Mouse (Mus musculus): Measurements from ENCODE around the gene Cdk19. TPM values are rescaled to one million over a fixed set of nuclear protein-coding genes. Genes with fewer than 3 reads are reported as not detected.
"Not testable (repeated sequence)": the region's sequence is repeated elsewhere in the genome, so short reads cannot be mapped to it uniquely, and the experiment has no call there.

Cdk19 gene
- polyA plus RNA-seq (2015; fragmentation: Nextera tagmentation; extraction: Ambion mirVana): 7.2 and 7.3 TPM in 2 replicates

GRCm38 (mm10) chr10:40339351-40339964, at the start of gene Cdk19:
Gene Cdk19 (plus strand): TSS chr10:40339564.
- 15% methylated on average over 13 of the region's 13 CpGs for WGBS
- Histone ChIP-seq H3K27ac (no peak within 1 kb of the TSS), H3K4me3 (replicated peaks; ENCODE audit: low read depth, low read length) (no peak within 1 kb of the TSS), H3K9ac (ENCODE audit: low read depth, low read length) (no peak within 1 kb of the TSS), H3K27me3 (ENCODE audit: insufficient read depth, low read length) (no peaks in the 10 kb centered on the region), H3K4me1 (replicated peaks; ENCODE audit: insufficient read depth, low read length) (no peaks in the 10 kb centered on the region), H3K36me3 (ENCODE audit: insufficient read depth, low read length) (no peaks in the 10 kb centered on the region), H3K4me2 (ENCODE audit: low read length) (peak within 1 kb of the TSS; percentile 3; the same call in 1 of the 2 replicates), H3K9me3 (replicated peaks; ENCODE audit: low read length) (no peaks in the 10 kb centered on the region)
- TF ChIP-seq CTCF (IDR thresholded peaks at IDR 0.05; ENCODE audit: low read depth): no peak
- DNase-seq (ENCODE audit: low spot score): peak; percentile 40
- ATAC-seq (replicated peaks; ENCODE audit: low FRiP score, low read depth): peak; percentile 33; the same call in 1 of the 2 replicates

- 82% methylated on average over 6 of the region's 6 CpGs for WGBS
- Histone ChIP-seq H3K27ac (no peak overlapping the region), H3K4me1 (replicated peaks; ENCODE audit: insufficient read depth, low read length) (0 out of 2 replicates have a peak, but pooled peaks cover 8% of the 10 kb centered on the region), H3K9me3 (replicated peaks; ENCODE audit: low read length) (no peaks in the 10 kb centered on the region), H3K27me3 (ENCODE audit: insufficient read depth, low read length) (no peaks in the 10 kb centered on the region), H3K4me2 (ENCODE audit: low read length) (no peak overlapping the region), H3K4me3 (replicated peaks; ENCODE audit: low read depth, low read length) (no peak overlapping the region), H3K36me3 (ENCODE audit: insufficient read depth, low read length) (peaks cover 13% of the 10 kb centered on the region; the same call in 1 of the 2 replicates), H3K9ac (ENCODE audit: low read depth, low read length) (no peak overlapping the region)
- TF ChIP-seq CTCF (IDR thresholded peaks at IDR 0.05; ENCODE audit: low read depth): no peak
- DNase-seq (ENCODE audit: low spot score): no peak
- ATAC-seq (replicated peaks; ENCODE audit: low FRiP score, low read depth): no peak
These were observed 46.7 kb upstream of the Cdk19 start for GRCm38 (mm10) chr10:40292640-40293039.

GRCm38 (mm10) chr10:40300648-40301171, 38.7 kb upstream of the Cdk19 start:
- DNase-seq (ENCODE audit: low spot score) (peak; percentile 93), ATAC-seq (replicated peaks; ENCODE audit: low FRiP score, low read depth) (peak; percentile 89)
- H3K4me1 ChIP-seq (replicated peaks; ENCODE audit: insufficient read depth, low read length): peaks cover 11% of the 10 kb centered on the region; the same call in 1 of the 2 replicates
- no peaks in the 10 kb centered on the region for H3K27me3 ChIP-seq (ENCODE audit: insufficient read depth, low read length)
- H3K9ac ChIP-seq (ENCODE audit: low read depth, low read length): peak overlapping the region; percentile 92
- H3K9me3 ChIP-seq (replicated peaks; ENCODE audit: low read length): no peaks in the 10 kb centered on the region
- H3K4me2 ChIP-seq (ENCODE audit: low read length): peak overlapping the region; percentile 88
- H3K27ac ChIP-seq: peak overlapping the region; percentile 92
- H3K36me3 ChIP-seq (ENCODE audit: insufficient read depth, low read length): no peaks in the 10 kb centered on the region
- peak overlapping the region; percentile 91 for H3K4me3 ChIP-seq (replicated peaks; ENCODE audit: low read depth, low read length)
- WGBS: under 1% methylated on average over 36 of the region's 36 CpGs
- no peak for TF ChIP-seq CTCF (IDR thresholded peaks at IDR 0.05; ENCODE audit: low read depth)

- Histone ChIP-seq H3K4me3 (replicated peaks; ENCODE audit: low read depth, low read length) (peak overlapping the region; percentile 91), H3K4me2 (ENCODE audit: low read length) (peak overlapping the region; percentile 88), H3K9ac (ENCODE audit: low read depth, low read length) (peak overlapping the region; percentile 92), H3K27ac (peak overlapping the region; percentile 92), H3K4me1 (replicated peaks; ENCODE audit: insufficient read depth, low read length) (peaks cover 11% of the 10 kb centered on the region; the same call in 1 of the 2 replicates)
- ATAC-seq (replicated peaks; ENCODE audit: low FRiP score, low read depth): peak; percentile 36
- H3K27me3 ChIP-seq (ENCODE audit: insufficient read depth, low read length); H3K9me3 ChIP-seq (replicated peaks; ENCODE audit: low read length); H3K36me3 ChIP-seq (ENCODE audit: insufficient read depth, low read length): not testable (repeated sequence)
- WGBS: under 1% methylated on average over 55 of the region's 91 CpGs
- DNase-seq (ENCODE audit: low spot score): peak; percentile 31
These were observed 37.9 kb upstream of the Cdk19 start for GRCm38 (mm10) chr10:40301181-40302075.

- H3K36me3 ChIP-seq (ENCODE audit: insufficient read depth, low read length): no peaks in the 10 kb centered on the region
- no peaks in the 10 kb centered on the region for H3K9me3 ChIP-seq (replicated peaks; ENCODE audit: low read length)
- no peak for TF ChIP-seq CTCF (IDR thresholded peaks at IDR 0.05; ENCODE audit: low read depth)
- peaks cover 9% of the 10 kb centered on the region; the same call in 1 of the 2 replicates for H3K4me1 ChIP-seq (replicated peaks; ENCODE audit: insufficient read depth, low read length)
- peak; percentile 97 for ATAC-seq (replicated peaks; ENCODE audit: low FRiP score, low read depth)
- no peaks in the 10 kb centered on the region for H3K27me3 ChIP-seq (ENCODE audit: insufficient read depth, low read length)
- DNase-seq (ENCODE audit: low spot score): peak; percentile 100
- WGBS: under 1% methylated on average over 55 of the region's 55 CpGs
- H3K4me3 ChIP-seq (replicated peaks; ENCODE audit: low read depth, low read length): peak within 1 kb of the TSS; percentile 91
- peak within 1 kb of the TSS; percentile 94 for H3K27ac ChIP-seq
- H3K9ac ChIP-seq (ENCODE audit: low read depth, low read length): peak within 1 kb of the TSS; percentile 92
- H3K4me2 ChIP-seq (ENCODE audit: low read length): peak within 1 kb of the TSS; percentile 88
These were observed 37.0 kb upstream of the Cdk19 start, which contains the start of gene Amd1 for GRCm38 (mm10) chr10:40302140-40302985. Gene Amd1 (minus strand): TSS chr10:40302186.

Measured in kidney, postnatal 0 days (tissue).